Mouse (Mus musculus): ENCODE results near the gene Cdk1.

- TF ChIP-seq POLR2A (IDR thresholded peaks at IDR 0.05; ENCODE audit: insufficient read depth, low read depth, low read length), result no peak
- peak; percentile 54; the same call in 1 of the 2 replicates for TF ChIP-seq CTCF (IDR thresholded peaks at IDR 0.05; ENCODE audit: insufficient read depth, low read depth, low read length)
These were observed 18.7 kb upstream of the Cdk1 start for GRCm38 (mm10) chr10:69371441-69371840.

Measured in olfactory bulb, adult 2 months (tissue).